Mouse (Mus musculus) ovary, postnatal 14 days (tissue): ENCODE measurements around the gene Sfn.
A peak's percentile ranks its signal among the peaks of the same experiment; 100 is the strongest.

Source experiments
- DNase-seq: peaks from one replicate; pipeline ENCODE4 v3.0.0; 2022; ENCODE audit warnings: low spot score

Gene Sfn

GRCm38 (mm10) chr4:133577983-133578382 is 24.0 kb downstream of the Sfn start:
- no peak for DNase-seq

GRCm38 (mm10) chr4:133574843-133575202 is 27.1 kb downstream of the Sfn start:
- no peak for DNase-seq

- DNase-seq = peak; percentile 80
Measured at GRCm38 (mm10) chr4:133574070-133574842, 27.7 kb downstream of the Sfn start, which contains the start of gene Gpatch3. Gpatch3 (plus strand) TSS chr4:133574745.

GRCm38 (mm10) chr4:133570066-133570466 is 31.9 kb downstream of the Sfn start:
- DNase-seq = no peak

- no peak for DNase-seq
Measured at GRCm38 (mm10) chr4:133569291-133570065, 32.5 kb downstream of the Sfn start.

GRCm38 (mm10) chr4:133567251-133567650 is 34.7 kb downstream of the Sfn start:
- DNase-seq = no peak

GRCm38 (mm10) chr4:133563123-133563571 is 38.8 kb downstream of the Sfn start:
- DNase-seq = no peak

GRCm38 (mm10) chr4:133561622-133562021 is 40.3 kb downstream of the Sfn start:
- DNase-seq = no peak

- no peak for DNase-seq
Measured at GRCm38 (mm10) chr4:133559846-133560245, 42.1 kb downstream of the Sfn start.

- DNase-seq = no peak
Measured at GRCm38 (mm10) chr4:133557041-133557717, 44.8 kb downstream of the Sfn start.

- DNase-seq = no peak
Measured at GRCm38 (mm10) chr4:133553448-133554330, 48.3 kb downstream of the Sfn start.

GRCm38 (mm10) chr4:133552768-133553447 is 49.1 kb downstream of the Sfn start, which contains the start of gene Nr0b2:
Nr0b2 (plus strand) TSS chr4:133553376.
- no peak for DNase-seq

- no peak for DNase-seq
Measured at GRCm38 (mm10) chr4:133552029-133552428, 49.9 kb downstream of the Sfn start.
